Mouse (Mus musculus) adrenal gland, postnatal 10 days (tissue): ENCODE measurements around the gene Phf2. TPM values are rescaled to one million over a fixed set of nuclear protein-coding genes. Genes with fewer than 3 reads are reported as not detected.
"Not testable (repeated sequence)": the region's sequence is repeated elsewhere in the genome, so short reads cannot be mapped to it uniquely, and the experiment has no call there.

Experiments used
- DNase-seq: peaks from one replicate; pipeline ENCODE4 v3.0.0; 2021; ENCODE audit warnings: mixed read lengths
- total RNA-seq, 2 experiments: library from RNA; stranded (reverse); gene quantifications; 2 replicates each; pipeline ENCODE4 v1.2.3; 2021

The Phf2 gene
- total RNA-seq, 2 experiments from 2014 or later: 35.7 to 36.3 TPM

- DNase-seq: peak; percentile 66
Observed at GRCm38 (mm10) chr13:48858054-48858453, 12.9 kb downstream of the Phf2 start.

- no peak for DNase-seq
Observed at GRCm38 (mm10) chr13:48857246-48857932, 13.5 kb downstream of the Phf2 start.

DNA sequence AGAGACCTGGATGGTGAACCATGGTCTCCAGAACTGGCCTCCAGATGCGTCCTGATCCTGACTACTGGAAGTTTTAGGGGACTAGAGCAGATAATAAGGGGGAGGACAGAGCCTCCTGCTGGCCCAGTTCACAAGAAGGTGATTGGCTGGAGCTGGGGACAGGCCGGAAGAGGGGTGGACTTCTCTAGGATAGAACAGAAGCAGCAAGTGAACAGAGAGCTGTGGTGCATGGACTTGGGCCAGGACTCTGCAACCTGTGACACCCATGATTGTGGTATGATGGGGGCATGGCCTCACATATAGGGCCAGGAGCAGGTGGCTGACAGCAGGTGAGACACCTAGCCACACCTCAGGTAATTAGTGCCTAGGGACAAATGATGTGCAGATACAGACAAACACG, 17.0 kb downstream of the Phf2 start:
- DNase-seq: peak; percentile 42

- DNase-seq: no peak
Observed at GRCm38 (mm10) chr13:48853475-48853874, 17.4 kb downstream of the Phf2 start.

- DNase-seq: no peak
Observed at GRCm38 (mm10) chr13:48852859-48853258, 18.1 kb downstream of the Phf2 start.

DNA sequence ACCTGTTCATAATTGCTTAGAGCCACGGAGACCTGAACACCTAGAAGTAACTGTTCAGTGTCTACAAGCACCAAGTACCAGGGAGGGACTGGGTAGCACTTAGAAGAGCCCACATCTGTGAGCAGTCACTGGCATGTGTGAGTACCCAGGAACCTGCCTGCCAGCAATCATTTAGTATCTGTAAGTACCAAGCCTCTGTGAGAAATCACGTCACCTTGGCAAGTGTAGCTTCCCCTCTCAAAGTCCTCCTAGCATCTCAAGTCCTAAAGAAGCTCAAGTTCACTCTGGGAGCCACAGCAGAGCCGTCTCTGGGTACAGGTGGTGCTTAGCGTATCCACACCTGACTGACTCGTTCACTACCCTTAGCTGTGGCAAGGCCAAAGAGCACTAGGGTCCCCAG, 19.2 kb downstream of the Phf2 start:
- DNase-seq: no peak

- DNase-seq: no peak
Observed at GRCm38 (mm10) chr13:48850771-48851170, 20.1 kb downstream of the Phf2 start.

GRCm38 (mm10) chr13:48850326-48850725, 20.6 kb downstream of the Phf2 start:
- no peak for DNase-seq

GRCm38 (mm10) chr13:48849155-48849554, 21.8 kb downstream of the Phf2 start:
- peak; percentile 65 for DNase-seq

DNA sequence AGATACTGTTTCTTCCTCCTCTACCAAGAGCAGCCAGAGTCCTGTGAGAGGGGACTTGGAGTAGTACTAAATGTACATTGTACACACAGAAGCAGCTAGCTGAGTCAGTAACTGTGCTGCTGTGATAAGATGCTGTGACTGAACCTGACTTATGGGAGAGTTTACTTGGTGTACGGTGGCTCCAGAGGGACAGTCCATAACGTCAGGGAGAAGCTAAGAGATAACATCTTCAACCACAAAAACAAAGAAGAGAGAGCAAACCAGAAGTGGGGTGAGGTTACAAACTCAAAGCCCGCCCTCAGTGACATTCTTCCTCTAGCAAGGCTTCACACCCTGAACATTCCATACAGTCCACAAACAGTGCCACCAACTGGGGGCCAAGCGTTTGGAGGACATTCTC, 25.6 kb downstream of the Phf2 start:
- DNase-seq: no peak

DNA sequence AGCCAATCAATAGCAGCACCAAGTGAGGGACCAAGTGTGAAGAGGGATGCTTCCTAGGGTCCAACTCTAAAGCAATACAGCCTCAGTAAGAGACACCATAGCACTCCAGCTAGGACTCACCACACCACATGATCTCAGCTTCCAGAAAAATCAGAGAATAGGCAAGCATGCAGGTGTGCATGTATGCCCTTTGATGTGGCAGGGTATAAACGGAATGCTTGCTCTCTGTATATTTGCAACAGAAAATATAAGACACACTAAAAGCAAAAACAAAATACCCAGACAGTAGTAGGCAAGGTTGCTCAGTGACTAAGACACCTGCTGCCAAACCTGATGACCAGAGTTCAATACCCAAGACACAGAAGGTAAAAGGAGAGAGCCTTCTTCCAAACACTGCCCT, 27.4 kb downstream of the Phf2 start:
- DNase-seq: no peak

DNA sequence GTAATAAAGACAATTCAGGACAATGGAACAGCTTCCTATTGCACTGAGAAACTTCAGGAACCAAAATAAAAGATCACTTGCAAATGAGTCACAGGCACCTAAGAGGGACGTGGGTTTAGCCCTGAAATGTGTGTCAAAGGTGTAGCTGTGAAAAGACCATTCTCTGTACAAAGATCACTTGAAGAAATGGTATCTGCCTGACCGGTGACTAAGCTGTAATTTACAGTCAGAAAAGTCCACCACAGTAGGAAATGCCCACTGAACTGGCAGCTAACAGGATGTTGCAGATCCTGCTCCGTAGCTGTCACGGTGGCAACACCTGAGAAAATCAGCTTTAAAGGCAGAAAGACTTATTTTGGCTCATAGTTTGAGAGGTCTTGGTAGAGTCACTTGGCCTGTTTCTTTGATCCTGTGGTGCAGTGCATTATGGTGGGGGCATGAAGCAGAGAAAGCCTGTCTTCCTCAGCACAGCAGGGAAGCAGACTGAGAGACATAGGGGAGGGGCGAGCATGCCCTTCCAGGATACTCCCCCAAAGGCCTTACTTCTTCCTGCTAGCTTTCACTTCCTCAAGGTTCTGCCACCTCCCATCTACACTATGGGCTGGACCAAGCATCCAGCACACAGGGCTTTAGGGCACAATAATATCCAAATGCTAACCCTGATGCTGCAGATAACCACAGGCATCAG, 28.9 kb downstream of the Phf2 start:
- no peak for DNase-seq

- no peak for DNase-seq
Observed at GRCm38 (mm10) chr13:48838284-48838683, 32.6 kb downstream of the Phf2 start.

GRCm38 (mm10) chr13:48837537-48837936, 33.4 kb downstream of the Phf2 start:
- DNase-seq: no peak

DNA sequence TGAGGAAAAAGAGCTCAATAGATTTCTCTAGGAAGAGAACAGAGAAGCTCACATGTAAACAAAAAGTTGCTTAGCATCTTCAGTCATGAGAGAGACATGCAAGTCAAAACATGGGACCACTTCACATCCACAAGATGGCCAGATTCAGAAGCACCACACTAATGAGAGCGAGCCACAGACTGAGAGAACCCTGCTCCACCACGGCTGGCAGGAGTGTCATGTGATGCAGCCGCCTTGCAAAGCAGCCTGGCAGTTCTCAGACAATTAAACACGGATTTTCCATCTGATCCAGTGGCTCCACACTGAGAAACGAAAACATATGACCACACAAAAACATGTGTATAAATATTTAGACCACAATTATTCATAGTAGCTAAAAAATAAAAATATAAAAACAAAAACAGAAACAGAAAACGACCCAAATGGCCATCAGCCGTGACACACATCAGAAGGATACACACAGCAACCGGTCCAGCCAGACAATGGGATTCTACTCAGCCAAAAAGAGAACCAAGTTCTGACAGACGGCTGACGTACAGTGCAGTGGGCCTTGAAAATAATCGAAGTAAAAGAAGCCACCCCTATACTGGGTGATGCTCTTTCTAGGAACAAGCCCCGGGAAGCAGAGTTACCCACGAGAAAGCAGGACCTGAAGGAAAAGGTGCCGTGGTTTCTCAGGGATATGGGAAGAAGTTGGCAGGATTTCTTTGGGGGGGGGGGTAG, 40.2 kb downstream of the Phf2 start:
- no peak for DNase-seq

DNA sequence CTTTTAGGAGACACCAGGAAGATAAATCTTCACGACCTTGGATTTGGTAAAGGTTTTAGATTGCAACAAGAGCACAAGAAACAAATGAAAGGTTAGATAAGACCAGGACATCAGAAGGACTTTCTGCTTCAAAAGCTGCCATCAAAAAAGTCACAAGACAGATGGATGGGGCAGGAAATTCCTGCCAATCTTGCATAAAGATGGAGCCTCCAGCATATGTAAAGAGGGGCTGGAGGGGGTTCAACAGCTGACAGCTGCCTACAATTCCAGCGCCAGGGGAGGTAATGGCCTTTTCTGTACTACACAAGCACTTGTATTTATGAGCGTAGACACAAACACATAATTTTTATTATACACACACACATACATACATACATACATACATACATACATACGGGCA, 41.1 kb downstream of the Phf2 start:
- DNase-seq: no peak

DNA sequence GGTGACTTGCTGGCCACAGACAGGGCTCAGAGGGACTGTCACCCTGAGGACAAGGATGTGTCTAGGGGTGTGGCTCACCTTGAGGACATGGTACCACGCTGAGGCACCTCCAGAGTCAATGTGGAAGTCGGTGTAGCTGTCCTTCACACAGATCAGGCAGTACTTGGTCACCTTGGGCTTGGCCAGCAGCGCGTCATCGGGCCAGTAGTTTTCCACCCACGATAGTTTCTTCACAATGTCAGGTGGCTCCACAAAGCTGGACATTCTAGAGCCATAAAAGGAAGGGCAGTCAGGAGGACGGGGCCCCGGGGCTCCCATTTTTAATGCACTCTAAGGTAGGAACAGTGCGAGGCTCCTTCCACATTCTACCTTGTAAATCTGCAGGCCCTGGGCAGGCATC, 48.0 kb downstream of the Phf2 start:
- peak; percentile 72 for DNase-seq

- peak; percentile 51 for DNase-seq
Observed at GRCm38 (mm10) chr13:48822288-48822687, 48.6 kb downstream of the Phf2 start.

GRCm38 (mm10) chr13:48819131-48819530, 51.8 kb downstream of the Phf2 start:
- no peak for DNase-seq

DNA sequence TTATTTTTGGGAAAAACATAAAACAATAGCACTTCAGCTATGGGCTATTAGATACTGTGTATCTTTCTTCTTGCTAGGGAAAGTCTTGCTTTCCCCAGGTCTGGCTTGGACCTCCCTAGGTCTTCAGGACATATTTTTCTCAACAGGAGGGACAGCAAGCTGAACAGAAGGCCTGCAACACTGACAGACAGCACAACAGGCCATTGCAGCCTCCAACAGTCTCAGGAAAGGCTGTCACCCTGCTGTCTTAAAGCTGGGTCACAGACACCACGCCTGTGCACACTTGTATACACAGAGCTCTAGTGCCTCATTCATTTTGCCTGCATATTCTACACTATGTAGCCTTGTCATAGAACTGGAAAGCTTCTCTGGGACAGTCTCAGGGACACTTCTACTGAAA, 56.5 kb downstream of the Phf2 start:
- no peak for DNase-seq

DNA sequence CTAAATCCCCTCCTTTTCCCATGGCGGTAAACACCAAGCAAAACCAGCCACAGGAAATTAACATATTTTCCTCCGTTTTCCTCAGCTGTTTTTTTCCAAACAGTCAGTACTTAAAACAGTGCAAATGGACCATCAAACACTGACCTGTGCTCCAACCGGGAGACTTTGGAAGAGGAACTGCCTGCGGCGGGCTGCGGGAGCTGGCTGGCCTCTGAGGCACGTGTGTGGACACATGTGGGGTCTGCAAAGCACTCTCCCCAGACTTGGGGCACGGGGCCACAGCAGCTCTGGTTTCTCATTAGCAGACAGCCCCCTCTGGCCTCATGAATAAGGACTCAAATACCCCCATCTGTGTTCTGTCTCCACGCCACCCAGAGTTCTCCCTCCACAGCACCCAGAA, 59.9 kb downstream of the Phf2 start:
- no peak for DNase-seq

GRCm38 (mm10) chr13:48810274-48810823, 60.6 kb downstream of the Phf2 start:
- DNase-seq: no peak

DNA sequence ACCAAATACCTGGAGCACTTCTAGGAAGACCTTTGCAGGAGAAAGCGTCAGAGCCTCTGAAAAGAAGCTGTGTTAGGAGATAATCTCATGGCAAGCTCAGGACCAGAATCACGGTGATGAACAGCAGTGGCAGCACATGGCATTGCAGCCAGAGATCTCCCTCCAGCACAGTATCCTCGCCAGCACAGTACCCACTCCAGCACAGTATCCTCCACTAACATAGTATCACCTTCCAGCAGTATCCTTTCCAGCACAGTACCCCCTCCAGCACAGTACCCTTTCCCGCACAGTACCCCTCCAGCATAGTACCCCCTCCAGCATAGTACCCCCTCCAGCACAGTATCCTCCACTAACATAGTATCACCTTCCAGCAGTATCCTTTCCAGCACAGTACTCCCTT, 61.3 kb downstream of the Phf2 start:
- DNase-seq: not testable (repeated sequence)
